Mouse (Mus musculus): ENCODE data around the gene Phkg2. TPM values are rescaled to one million over a fixed set of nuclear protein-coding genes. Genes with fewer than 3 reads are reported as not detected.
A peak's percentile ranks its signal among the peaks of the same experiment; 100 is the strongest.

Gene Phkg2
- polyA plus RNA-seq, 1 experiment, result 18.3 TPM

DNA sequence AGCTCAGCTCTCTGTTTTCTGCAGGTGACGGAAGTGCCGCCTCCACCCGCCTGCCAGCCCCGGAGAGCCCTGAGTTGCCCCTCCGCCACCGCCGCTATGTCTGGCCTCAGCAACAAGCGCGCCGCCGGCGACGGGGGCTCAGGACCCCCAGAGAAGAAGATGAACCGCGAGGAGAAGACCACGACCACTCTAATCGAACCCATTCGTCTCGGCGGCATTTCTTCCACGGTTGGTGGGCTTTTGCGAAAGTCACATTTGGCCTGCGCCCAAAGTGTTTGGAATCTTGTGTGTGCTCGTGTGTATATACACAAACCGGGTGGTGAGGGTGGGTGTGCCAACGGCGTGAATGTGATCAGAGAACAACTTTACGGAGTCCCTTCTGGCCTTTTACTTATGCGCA is 15.8 kb downstream of the Phkg2 start:
- Histone ChIP-seq H3K4me2 (ENCODE audit: low read depth) (peak overlapping the region; percentile 93), H3ac (ENCODE audit: control insufficient read depth, insufficient read length) (peak overlapping the region; percentile 47), H3K79me2 (ENCODE audit: control insufficient read depth, insufficient read depth) (peaks cover 14% of the 10 kb centered on the region), H3K36me3 (ENCODE audit: control insufficient read depth, insufficient read depth) (peaks cover 5% of the 10 kb centered on the region), H3K4me3 (peak overlapping the region; percentile 70), H3K27me3 (ENCODE audit: control insufficient read depth, insufficient read depth, insufficient read length) (no peaks in the 10 kb centered on the region)
- no peak for TF ChIP-seq MYOD1 (IDR thresholded peaks at IDR 0.05; ENCODE audit: control insufficient read depth in 1 of 3, insufficient read length in 2 of 3, low read depth in 2 of 3)
- no peak for TF ChIP-seq E2F4 (IDR thresholded peaks at IDR 0.05; ENCODE audit: insufficient read depth)
- no peak for TF ChIP-seq CEBPB (IDR thresholded peaks at IDR 0.05; ENCODE audit: insufficient read depth, poor library complexity, severe bottlenecking)
- no peak for TF ChIP-seq USF1 (IDR thresholded peaks at IDR 0.05; ENCODE audit: low read depth)

DNA sequence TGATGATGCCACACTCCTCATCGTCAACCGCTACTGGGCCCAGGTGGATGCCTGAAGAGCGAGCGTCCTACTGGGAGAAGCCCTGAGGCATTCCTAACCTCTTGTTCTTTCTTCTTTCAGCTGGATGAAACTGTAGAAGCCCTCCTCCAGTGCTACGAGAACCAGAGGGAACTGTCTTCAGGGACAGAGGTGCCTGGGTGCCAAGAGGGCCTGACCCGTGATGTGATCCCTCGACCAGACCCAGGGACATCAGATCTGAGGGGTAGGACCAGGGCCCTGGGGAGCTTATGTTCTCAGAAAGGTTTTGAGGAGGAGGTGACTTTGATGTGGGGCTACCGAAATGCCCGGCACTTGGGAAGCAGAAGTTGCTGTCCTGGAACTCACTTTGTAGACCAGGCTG is 16.5 kb downstream of the Phkg2 start:
- peaks cover 12% of the 10 kb centered on the region for H3K36me3 ChIP-seq (ENCODE audit: control insufficient read depth, insufficient read depth)

DNA sequence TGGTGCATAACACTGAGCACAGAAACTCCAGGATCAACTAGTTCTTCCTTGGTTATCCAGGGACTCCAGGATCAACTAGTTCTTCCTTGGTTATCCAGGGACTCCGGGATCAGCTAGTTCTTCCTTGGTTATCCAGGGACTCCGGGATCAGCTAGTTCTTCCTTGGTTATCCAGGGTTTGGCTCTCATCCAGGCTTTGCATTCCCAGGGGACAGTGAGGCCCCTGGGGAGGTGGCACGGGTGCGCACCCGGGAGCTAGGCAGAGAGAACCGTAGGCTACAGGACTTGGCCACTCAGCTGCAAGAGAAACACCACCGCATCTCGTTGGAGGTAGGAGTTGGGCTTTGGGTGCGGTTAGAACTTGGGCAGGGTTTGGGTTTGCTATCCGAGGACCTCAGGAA is 18.0 kb downstream of the Phkg2 start:
- no peak overlapping the region for H3ac ChIP-seq (ENCODE audit: control insufficient read depth, insufficient read length)
- TF ChIP-seq E2F4 (IDR thresholded peaks at IDR 0.05; ENCODE audit: insufficient read depth) (no peak), POLR2AphosphoS2 (IDR thresholded peaks at IDR 0.05; ENCODE audit: insufficient read length, low read depth) (no peak), CEBPB (IDR thresholded peaks at IDR 0.05; ENCODE audit: insufficient read depth, poor library complexity, severe bottlenecking) (no peak), MAX (IDR thresholded peaks at IDR 0.05; ENCODE audit: low read depth) (no peak), POLR2A (IDR thresholded peaks at IDR 0.05; ENCODE audit: insufficient read length, low read depth) (no peak), MYOG (IDR thresholded peaks at IDR 0.05; ENCODE audit: control insufficient read depth in 1 of 3, insufficient read depth in 1 of 3, insufficient read length in 2 of 3, low read depth in 2 of 3) (no peak), USF1 (IDR thresholded peaks at IDR 0.05; ENCODE audit: low read depth) (no peak), SRF (IDR thresholded peaks at IDR 0.05; ENCODE audit: control insufficient read depth, insufficient read length, low read depth) (no peak), TCF3 (IDR thresholded peaks at IDR 0.05; ENCODE audit: insufficient read length, low read depth) (no peak), REST (IDR thresholded peaks at IDR 0.05; ENCODE audit: insufficient read depth, insufficient read length) (no peak), TCF12 (IDR thresholded peaks at IDR 0.05; ENCODE audit: insufficient read depth, poor library complexity, severe bottlenecking) (no peak), MYOD1 (IDR thresholded peaks at IDR 0.05; ENCODE audit: control insufficient read depth in 1 of 3, insufficient read length in 2 of 3, low read depth in 2 of 3) (no peak)
- peaks cover 14% of the 10 kb centered on the region for H3K79me2 ChIP-seq (ENCODE audit: control insufficient read depth, insufficient read depth)
- no peaks in the 10 kb centered on the region for H3K27me3 ChIP-seq (ENCODE audit: control insufficient read depth, insufficient read depth, insufficient read length)
- H3K4me3 ChIP-seq, result no peak overlapping the region
- H3K4me2 ChIP-seq (ENCODE audit: low read depth), result no peak overlapping the region
- peaks cover 23% of the 10 kb centered on the region for H3K36me3 ChIP-seq (ENCODE audit: control insufficient read depth, insufficient read depth)

More for the DNA sequence above, 16.5 kb downstream of the Phkg2 start:
- no peak overlapping the region for H3ac ChIP-seq (ENCODE audit: control insufficient read depth, insufficient read length)
- TF ChIP-seq TCF3 (IDR thresholded peaks at IDR 0.05; ENCODE audit: insufficient read length, low read depth) (no peak), MYOD1 (IDR thresholded peaks at IDR 0.05; ENCODE audit: control insufficient read depth in 1 of 3, insufficient read length in 2 of 3, low read depth in 2 of 3) (no peak), TCF12 (IDR thresholded peaks at IDR 0.05; ENCODE audit: insufficient read depth, poor library complexity, severe bottlenecking) (no peak), USF1 (IDR thresholded peaks at IDR 0.05; ENCODE audit: low read depth) (no peak), MAX (IDR thresholded peaks at IDR 0.05; ENCODE audit: low read depth) (no peak), MYOG (IDR thresholded peaks at IDR 0.05; ENCODE audit: control insufficient read depth in 1 of 3, insufficient read depth in 1 of 3, insufficient read length in 2 of 3, low read depth in 2 of 3) (no peak), POLR2AphosphoS2 (IDR thresholded peaks at IDR 0.05; ENCODE audit: insufficient read length, low read depth) (no peak), POLR2A (IDR thresholded peaks at IDR 0.05; ENCODE audit: insufficient read length, low read depth) (no peak), CEBPB (IDR thresholded peaks at IDR 0.05; ENCODE audit: insufficient read depth, poor library complexity, severe bottlenecking) (no peak), E2F4 (IDR thresholded peaks at IDR 0.05; ENCODE audit: insufficient read depth) (no peak), SRF (IDR thresholded peaks at IDR 0.05; ENCODE audit: control insufficient read depth, insufficient read length, low read depth) (no peak), REST (IDR thresholded peaks at IDR 0.05; ENCODE audit: insufficient read depth, insufficient read length) (no peak)
- H3K4me3 ChIP-seq, result peak overlapping the region; percentile 70
- no peaks in the 10 kb centered on the region for H3K27me3 ChIP-seq (ENCODE audit: control insufficient read depth, insufficient read depth, insufficient read length)
- H3K4me2 ChIP-seq (ENCODE audit: low read depth), result peak overlapping the region; percentile 93
- H3K79me2 ChIP-seq (ENCODE audit: control insufficient read depth, insufficient read depth), result peaks cover 14% of the 10 kb centered on the region

DNA sequence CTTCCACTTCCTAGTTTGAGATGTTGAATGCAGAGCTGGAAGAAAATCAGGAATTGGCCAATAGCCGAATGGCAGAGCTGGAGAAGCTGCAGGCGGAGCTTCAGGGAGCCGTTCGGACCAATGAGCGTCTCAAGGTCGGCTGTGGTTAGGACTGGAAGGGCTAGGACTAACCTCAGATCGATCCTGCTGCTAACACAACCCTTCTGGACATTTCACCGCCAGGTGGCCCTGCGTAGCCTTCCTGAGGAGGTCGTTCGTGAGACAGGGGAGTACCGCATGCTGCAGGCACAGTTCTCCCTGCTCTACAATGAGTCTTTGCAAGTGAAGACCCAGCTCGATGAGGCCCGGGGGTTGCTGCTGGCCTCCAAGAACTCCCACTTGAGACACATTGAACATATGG is 19.4 kb downstream of the Phkg2 start:
- TF ChIP-seq MYOG (IDR thresholded peaks at IDR 0.05; ENCODE audit: control insufficient read depth in 1 of 3, insufficient read depth in 1 of 3, insufficient read length in 2 of 3, low read depth in 2 of 3) (no peak), REST (IDR thresholded peaks at IDR 0.05; ENCODE audit: insufficient read depth, insufficient read length) (no peak), E2F4 (IDR thresholded peaks at IDR 0.05; ENCODE audit: insufficient read depth) (no peak), POLR2AphosphoS2 (IDR thresholded peaks at IDR 0.05; ENCODE audit: insufficient read length, low read depth) (no peak), SRF (IDR thresholded peaks at IDR 0.05; ENCODE audit: control insufficient read depth, insufficient read length, low read depth) (no peak), CEBPB (IDR thresholded peaks at IDR 0.05; ENCODE audit: insufficient read depth, poor library complexity, severe bottlenecking) (no peak), MAX (IDR thresholded peaks at IDR 0.05; ENCODE audit: low read depth) (no peak), TCF12 (IDR thresholded peaks at IDR 0.05; ENCODE audit: insufficient read depth, poor library complexity, severe bottlenecking) (no peak), MYOD1 (IDR thresholded peaks at IDR 0.05; ENCODE audit: control insufficient read depth in 1 of 3, insufficient read length in 2 of 3, low read depth in 2 of 3) (no peak), USF1 (IDR thresholded peaks at IDR 0.05; ENCODE audit: low read depth) (no peak), TCF3 (IDR thresholded peaks at IDR 0.05; ENCODE audit: insufficient read length, low read depth) (no peak), POLR2A (IDR thresholded peaks at IDR 0.05; ENCODE audit: insufficient read length, low read depth) (no peak)
- H3K4me2 ChIP-seq (ENCODE audit: low read depth), result no peak overlapping the region
- no peak overlapping the region for H3K4me3 ChIP-seq
- H3K36me3 ChIP-seq (ENCODE audit: control insufficient read depth, insufficient read depth), result peaks cover 27% of the 10 kb centered on the region
- no peaks in the 10 kb centered on the region for H3K27me3 ChIP-seq (ENCODE audit: control insufficient read depth, insufficient read depth, insufficient read length)
- H3ac ChIP-seq (ENCODE audit: control insufficient read depth, insufficient read length), result no peak overlapping the region
- H3K79me2 ChIP-seq (ENCODE audit: control insufficient read depth, insufficient read depth), result peaks cover 14% of the 10 kb centered on the region

DNA sequence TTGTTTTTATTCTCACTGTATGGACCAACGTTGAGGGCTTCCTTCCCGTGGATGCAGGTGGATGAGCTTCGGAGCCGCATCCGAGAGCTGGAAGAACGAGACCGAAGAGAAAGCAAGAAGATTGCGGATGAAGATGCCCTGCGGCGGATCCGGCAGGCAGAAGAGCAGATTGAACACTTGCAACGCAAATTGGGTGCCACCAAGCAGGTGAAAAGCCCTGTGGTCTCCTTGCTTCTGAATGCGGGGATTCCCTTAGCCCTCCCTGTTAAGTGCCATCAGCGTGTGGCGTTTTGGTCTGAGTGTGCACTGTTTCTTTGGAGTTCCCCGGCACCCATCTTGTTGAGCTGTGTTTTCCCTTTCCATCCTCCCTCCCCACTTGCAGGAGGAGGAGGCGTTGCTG is 23.6 kb downstream of the Phkg2 start:
- Histone ChIP-seq H3K4me2 (ENCODE audit: low read depth) (no peak overlapping the region), H3K79me2 (ENCODE audit: control insufficient read depth, insufficient read depth) (no peaks in the 10 kb centered on the region), H3K36me3 (ENCODE audit: control insufficient read depth, insufficient read depth) (peaks cover 38% of the 10 kb centered on the region), H3K27me3 (ENCODE audit: control insufficient read depth, insufficient read depth, insufficient read length) (no peaks in the 10 kb centered on the region), H3ac (ENCODE audit: control insufficient read depth, insufficient read length) (no peak overlapping the region), H3K4me3 (no peak overlapping the region)
- no peak for TF ChIP-seq MYOD1 (IDR thresholded peaks at IDR 0.05; ENCODE audit: control insufficient read depth in 1 of 3, insufficient read length in 2 of 3, low read depth in 2 of 3)
- TF ChIP-seq CEBPB (IDR thresholded peaks at IDR 0.05; ENCODE audit: insufficient read depth, poor library complexity, severe bottlenecking), result no peak
- no peak for TF ChIP-seq MAX (IDR thresholded peaks at IDR 0.05; ENCODE audit: low read depth)
- no peak for TF ChIP-seq POLR2AphosphoS2 (IDR thresholded peaks at IDR 0.05; ENCODE audit: insufficient read length, low read depth)
- no peak for TF ChIP-seq REST (IDR thresholded peaks at IDR 0.05; ENCODE audit: insufficient read depth, insufficient read length)
- TF ChIP-seq MYOG (IDR thresholded peaks at IDR 0.05; ENCODE audit: control insufficient read depth in 1 of 3, insufficient read depth in 1 of 3, insufficient read length in 2 of 3, low read depth in 2 of 3), result no peak
- no peak for TF ChIP-seq TCF3 (IDR thresholded peaks at IDR 0.05; ENCODE audit: insufficient read length, low read depth)
- no peak for TF ChIP-seq POLR2A (IDR thresholded peaks at IDR 0.05; ENCODE audit: insufficient read length, low read depth)
- no peak for TF ChIP-seq USF1 (IDR thresholded peaks at IDR 0.05; ENCODE audit: low read depth)
- TF ChIP-seq SRF (IDR thresholded peaks at IDR 0.05; ENCODE audit: control insufficient read depth, insufficient read length, low read depth), result no peak
- TF ChIP-seq E2F4 (IDR thresholded peaks at IDR 0.05; ENCODE audit: insufficient read depth), result no peak
- TF ChIP-seq TCF12 (IDR thresholded peaks at IDR 0.05; ENCODE audit: insufficient read depth, poor library complexity, severe bottlenecking), result no peak
